Comparison of ENCODE assay signal across 28 mouse cellular contexts in genomic region chr5:139183601-139184000, GRCm38 (mm10). TPM values are rescaled to one million over a fixed set of nuclear protein-coding genes. Genes with fewer than 3 reads are reported as not detected.
DNase-seq lines count a peak whose midpoint lies in the region; ATAC-seq lines count a peak whose summit lies in the region.
"Had no signal": no experiment of that assay in that cellular context is flagged by ENCODE, and none has a peak within 500 bp of the region (broad histone marks: within the 10 kb centered on the region; RNA-seq: fewer than 3 reads in every experiment).

No protein-coding gene starts in this region.

- no peaks in the 10 kb centered on the region for H3K9me3 ChIP-seq in forebrain, embryonic 11.5 days (ENCODE audit: control insufficient read depth, low read length)
- H3K9me3 ChIP-seq: embryonic facial prominence, embryonic 12.5 days; forebrain, embryonic 15.5 days; heart, embryonic 12.5 days; hindbrain, embryonic 15.5 days; limb, embryonic 13.5 days; liver, embryonic 12.5 days; neural tube, embryonic 12.5 days had no signal

- no peak overlapping the region for H3K4me3 ChIP-seq in forebrain, embryonic 11.5 days (ENCODE audit: low read depth, low read length)
- H3K4me3 ChIP-seq: embryonic facial prominence, embryonic 12.5 days; forebrain, embryonic 15.5 days; gastrocnemius, adult 2 months; heart, embryonic 12.5 days; hindbrain, embryonic 15.5 days; limb, embryonic 13.5 days; liver, embryonic 12.5 days; myocyte; neural tube, embryonic 12.5 days had no signal

- WGBS in forebrain, embryonic 11.5 days: 86% methylated on average over 9 of the region's 9 CpGs

- H3K27ac ChIP-seq in forebrain, embryonic 11.5 days (ENCODE audit: low read depth, low read length): no peak overlapping the region
- H3K27ac ChIP-seq: embryonic facial prominence, embryonic 12.5 days; forebrain, embryonic 15.5 days; gastrocnemius, adult 2 months; hindbrain, embryonic 15.5 days; limb, embryonic 13.5 days; liver, embryonic 12.5 days; neural tube, embryonic 12.5 days had no signal

- H3K4me2 ChIP-seq in forebrain, embryonic 11.5 days (ENCODE audit: low read depth, low read length, severe bottlenecking): no peak overlapping the region
- H3K4me2 ChIP-seq: embryonic facial prominence, embryonic 12.5 days; forebrain, embryonic 15.5 days; heart, embryonic 12.5 days; hindbrain, embryonic 15.5 days; limb, embryonic 13.5 days; liver, embryonic 12.5 days; midbrain, embryonic 11.5 days; neural tube, embryonic 12.5 days had no signal

- peak; percentile 35 to 37 for DNase-seq in cerebellum, adult 18-20 months
- DNase-seq in adrenal gland, postnatal 10 days: peak; percentile 39
- peak; percentile 48 for DNase-seq in cerebellum, adult 9-11 months
- no peak for DNase-seq in frontal cortex, postnatal 25 days (ENCODE audit: low spot score in 2 of 2)
- DNase-seq in forebrain, embryonic 11.5 days (ENCODE audit: low spot score): no peak
- no peak for DNase-seq in ovary, postnatal 14 days (ENCODE audit: low spot score)
- DNase-seq: embryo, embryonic 11 days; gastrocnemius, adult 2 months; gastrocnemius, postnatal 36 days; heart, adult 18-20 months; heart, postnatal 4 days; kidney, adult 11 months; liver, postnatal 0 days; lung, postnatal 36 days; thymus, adult 2 months; thymus, postnatal 4 days had no signal

- H3K9ac ChIP-seq in forebrain, embryonic 11.5 days (ENCODE audit: low read length): no peak overlapping the region
- H3K9ac ChIP-seq: embryonic facial prominence, embryonic 12.5 days; forebrain, embryonic 15.5 days; heart, embryonic 12.5 days; hindbrain, embryonic 15.5 days; limb, embryonic 13.5 days; liver, embryonic 12.5 days; liver, postnatal 0 days; neural tube, embryonic 12.5 days had no signal

- H3K27me3 ChIP-seq in forebrain, embryonic 11.5 days (ENCODE audit: control insufficient read depth, insufficient read depth, low read length): no peaks in the 10 kb centered on the region
- H3K27me3 ChIP-seq: embryonic facial prominence, embryonic 12.5 days; forebrain, embryonic 15.5 days; heart, embryonic 12.5 days; hindbrain, embryonic 15.5 days; liver, embryonic 12.5 days; neural tube, embryonic 12.5 days had no signal

- ATAC-seq in cerebellum, adult (ENCODE audit: insufficient number of reproducible peaks, low FRiP score, low TSS enrichment): no peak
- ATAC-seq in forebrain, embryonic 11.5 days (replicated peaks; ENCODE audit: low FRiP score): no peak
- ATAC-seq: CD4-positive, CD25-positive, alpha-beta regulatory T cell, adult 4 months; forebrain, embryonic 15.5 days; inflammation-experienced regulatory T-cells, adult 6 months; liver, embryonic 12.5 days; liver, postnatal 0 days had no signal

- peaks cover 3% of the 10 kb centered on the region; the same call in 1 of the 2 replicates for H3K36me3 ChIP-seq in forebrain, embryonic 11.5 days (ENCODE audit: control insufficient read depth, insufficient read depth, low read length)

- no peaks in the 10 kb centered on the region for H3K4me1 ChIP-seq in forebrain, embryonic 11.5 days (replicated peaks; ENCODE audit: control insufficient read depth, insufficient read depth, low read length)
- H3K4me1 ChIP-seq: embryonic facial prominence, embryonic 12.5 days; forebrain, embryonic 15.5 days; heart, embryonic 12.5 days; hindbrain, embryonic 15.5 days; limb, embryonic 13.5 days; liver, embryonic 12.5 days; neural tube, embryonic 12.5 days had no signal

RNA-seq across cellular contexts. Expression of gene Sun1, which starts 16.8 kb away (rescaled TPM):
- total RNA-seq in adrenal gland, postnatal 10 days (2021): 10 to 100 TPM; 59.5 to 78.6 TPM
- 50.7 and 56.2 TPM in 2 replicates for polyA plus RNA-seq in forebrain, embryonic 11.5 days (2014; fragmentation: Nextera tagmentation; extraction: Ambion mirVana)

RNA-seq across cellular contexts. Expression of gene Dnaaf5, which starts 33.6 kb away (rescaled TPM):
- 10 to 100 TPM; 15.9 to 19.1 TPM for total RNA-seq in adrenal gland, postnatal 10 days (2021)
- 11.5 and 11.9 TPM in 2 replicates for polyA plus RNA-seq in forebrain, embryonic 11.5 days (2014; fragmentation: Nextera tagmentation; extraction: Ambion mirVana)

RNA-seq across cellular contexts. Expression of gene Prkar1b, which starts 33.8 kb away (rescaled TPM):
- total RNA-seq in adrenal gland, postnatal 10 days (2021): 10 to 100 TPM; 14.9 to 24.9 TPM
- polyA plus RNA-seq in forebrain, embryonic 11.5 days (2014; fragmentation: Nextera tagmentation; extraction: Ambion mirVana): 10.9 and 13.0 TPM in 2 replicates

Comparison
In these comparisons a context has a peak if more than half of its experiments do, and no peak if none do; other contexts are left out.
1. DNase-seq: peak in cerebellum, adult 18-20 months (2 of 2), adrenal gland, postnatal 10 days (single experiment) and cerebellum, adult 9-11 months (single experiment); none in frontal cortex, postnatal 25 days (0 of 2), forebrain, embryonic 11.5 days (single experiment) and ovary, postnatal 14 days (single experiment).